Mouse (Mus musculus) lung, postnatal 25 days (tissue): ENCODE data around the gene Iglon5.

Source experiments
- DNase-seq: peaks from one replicate; pipeline ENCODE4 v3.0.0; 2022; ENCODE audit warnings: low spot score

The Iglon5 gene

GRCm38 (mm10) chr7:43489631-43490125, at the start of gene Iglon5:
Gene Iglon5 (minus strand): TSS chr7:43490075.
- DNase-seq, result no peak

GRCm38 (mm10) chr7:43538524-43538923, 48.6 kb upstream of the Iglon5 start:
- no peak for DNase-seq

GRCm38 (mm10) chr7:43532936-43533505, 43.1 kb upstream of the Iglon5 start:
- peak; percentile 42 for DNase-seq

- peak; percentile 37 for DNase-seq
Measured at GRCm38 (mm10) chr7:43530216-43530785, 40.4 kb upstream of the Iglon5 start.

- no peak for DNase-seq
Measured at GRCm38 (mm10) chr7:43525313-43525712, 35.4 kb upstream of the Iglon5 start.

DNA sequence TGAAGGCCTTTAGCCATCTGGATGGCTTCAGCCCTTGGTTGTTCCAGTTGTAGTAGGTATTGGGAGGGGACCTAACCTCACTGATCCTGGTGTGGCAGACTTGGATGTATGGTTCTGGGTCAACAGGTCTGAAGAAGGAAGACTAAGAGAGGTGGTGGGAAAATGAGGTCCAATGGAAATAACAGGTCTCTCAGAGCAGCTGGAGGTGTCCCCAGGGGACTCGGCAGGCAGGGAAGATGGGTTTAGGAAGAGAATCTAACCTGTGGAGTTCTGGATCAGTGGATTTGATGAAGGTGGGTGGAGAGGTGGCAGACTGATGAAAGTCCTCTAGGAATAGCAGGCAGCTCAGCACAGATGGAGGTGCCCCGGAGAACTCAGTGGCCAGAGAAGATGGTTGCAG, 32.9 kb upstream of the Iglon5 start:
- DNase-seq, result no peak

- DNase-seq, result no peak
Measured at GRCm38 (mm10) chr7:43518341-43518740, 28.5 kb upstream of the Iglon5 start.

- no peak for DNase-seq
Measured at GRCm38 (mm10) chr7:43515076-43515475, 25.2 kb upstream of the Iglon5 start.

GRCm38 (mm10) chr7:43512519-43512918, 22.6 kb upstream of the Iglon5 start:
- no peak for DNase-seq

- DNase-seq, result no peak
Measured at GRCm38 (mm10) chr7:43511707-43512478, 22.0 kb upstream of the Iglon5 start.

DNA sequence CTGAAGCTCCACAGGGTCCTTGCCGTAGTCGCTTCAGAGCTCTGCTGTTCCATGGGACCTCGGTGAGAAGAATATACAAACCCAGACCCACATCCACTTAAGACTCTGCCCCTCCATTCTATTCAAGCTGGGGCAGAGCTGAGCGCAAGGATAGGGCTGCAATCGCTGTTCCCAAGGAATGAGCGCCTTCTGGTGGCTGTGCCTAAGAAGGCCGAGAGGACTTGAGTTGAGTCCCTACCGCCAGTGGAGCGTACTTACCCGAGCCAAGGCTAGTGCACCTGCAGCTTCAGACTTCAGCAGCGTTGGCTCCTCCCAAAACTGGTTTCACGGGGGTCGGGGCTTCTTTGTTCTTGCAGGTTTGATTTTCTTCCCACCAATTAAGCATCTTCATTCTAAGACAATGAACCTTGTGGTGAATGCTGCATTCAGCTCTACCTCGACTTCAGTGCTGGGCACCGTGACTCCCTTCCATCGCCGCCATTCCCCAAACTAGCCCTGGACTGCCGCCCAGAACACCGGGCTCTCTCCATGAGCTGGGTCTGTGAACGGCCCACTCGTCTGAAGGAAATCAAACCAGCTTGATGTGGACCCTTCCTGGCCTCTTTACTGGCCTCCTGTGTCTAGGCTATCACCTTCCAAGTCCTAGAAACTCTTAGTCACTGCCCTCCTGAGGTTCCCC, 5.6 kb upstream of the Iglon5 start:
- DNase-seq, result no peak

GRCm38 (mm10) chr7:43490861-43491260, 986 bp upstream of the Iglon5 start:
- no peak for DNase-seq

DNA sequence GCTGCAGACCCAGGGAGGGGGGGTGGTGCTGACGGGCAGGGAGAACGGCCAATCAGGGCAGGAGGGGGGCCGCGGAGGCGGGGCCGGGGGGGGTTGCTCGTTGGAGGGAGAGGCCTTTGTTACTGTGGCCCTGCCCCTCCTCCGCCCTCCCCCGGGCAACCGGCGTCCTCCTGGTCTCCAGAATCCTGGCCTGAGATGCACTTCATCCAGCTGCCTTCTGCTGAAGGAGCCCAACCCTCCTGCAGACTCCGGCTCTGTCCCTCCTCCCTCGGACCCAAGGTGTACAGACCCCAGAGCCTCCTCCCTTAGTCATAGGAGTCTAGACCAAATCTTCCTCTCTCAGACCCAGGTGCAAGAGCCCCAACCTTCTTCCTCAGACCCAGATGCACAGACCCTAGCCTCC, 308 bp upstream of the Iglon5 start:
- DNase-seq, result no peak

DNA sequence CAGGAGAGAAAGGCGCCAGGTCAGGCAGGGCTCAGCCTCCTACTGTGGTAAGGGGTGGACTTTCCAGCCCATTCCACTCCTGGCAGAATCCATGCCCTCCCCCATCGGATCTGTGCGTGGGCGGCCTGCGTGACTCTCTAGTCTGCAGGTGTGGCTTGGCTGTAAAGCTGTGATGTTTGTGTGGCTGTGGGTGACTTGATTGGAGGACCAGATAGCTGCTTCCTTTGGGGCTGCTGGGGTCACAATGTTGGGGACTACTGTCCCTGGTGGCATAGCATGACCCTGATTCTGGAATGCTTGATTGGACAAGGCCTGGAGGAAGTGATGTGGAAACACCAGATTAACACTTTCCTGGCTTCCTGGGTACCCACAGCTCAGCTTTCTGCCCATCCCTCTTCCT, 1.2 kb downstream of the Iglon5 start:
- no peak for DNase-seq

DNA sequence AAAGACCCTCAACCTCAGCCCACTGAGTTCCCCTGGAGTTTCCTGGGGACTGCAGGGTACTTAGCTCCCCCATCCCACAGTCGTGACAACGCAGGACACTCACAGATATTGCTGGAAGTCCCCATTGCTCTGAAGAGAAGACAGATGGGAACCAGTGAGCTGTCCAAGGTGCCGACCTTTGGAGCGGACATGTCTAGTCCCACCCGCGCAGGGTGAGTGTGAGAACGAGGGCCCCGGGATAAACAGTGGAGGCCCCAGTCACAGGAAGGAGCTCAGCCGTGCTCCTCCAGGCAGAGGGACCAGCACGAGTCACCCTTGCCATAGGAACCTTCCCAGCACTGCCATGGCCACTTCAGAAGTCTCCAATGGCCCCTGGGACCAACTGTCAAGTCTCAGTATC, 6.6 kb downstream of the Iglon5 start:
- DNase-seq, result no peak

GRCm38 (mm10) chr7:43482090-43482716, 7.7 kb downstream of the Iglon5 start:
- DNase-seq, result no peak

DNA sequence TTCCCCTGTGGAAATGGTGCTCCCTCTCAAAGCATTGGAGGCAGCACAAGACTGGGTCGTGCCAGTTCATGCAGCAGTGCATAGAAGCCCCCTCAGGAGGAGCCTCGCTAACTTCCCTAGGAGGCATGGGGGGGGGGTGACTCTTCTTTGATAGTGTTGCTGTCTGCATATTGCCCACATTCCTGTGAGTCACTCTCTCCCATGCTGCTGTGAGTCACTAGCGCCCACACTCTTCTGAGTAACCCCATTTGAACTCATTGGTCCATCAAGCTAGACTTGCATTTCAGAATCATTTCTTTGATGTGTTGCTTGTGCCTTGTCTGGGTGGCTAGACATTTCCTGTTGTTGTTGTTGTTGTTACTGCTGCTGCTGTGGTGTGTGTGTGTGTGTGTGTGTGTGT, 8.7 kb downstream of the Iglon5 start:
- no peak for DNase-seq

GRCm38 (mm10) chr7:43476376-43476775, 13.5 kb downstream of the Iglon5 start:
- DNase-seq, result no peak

DNA sequence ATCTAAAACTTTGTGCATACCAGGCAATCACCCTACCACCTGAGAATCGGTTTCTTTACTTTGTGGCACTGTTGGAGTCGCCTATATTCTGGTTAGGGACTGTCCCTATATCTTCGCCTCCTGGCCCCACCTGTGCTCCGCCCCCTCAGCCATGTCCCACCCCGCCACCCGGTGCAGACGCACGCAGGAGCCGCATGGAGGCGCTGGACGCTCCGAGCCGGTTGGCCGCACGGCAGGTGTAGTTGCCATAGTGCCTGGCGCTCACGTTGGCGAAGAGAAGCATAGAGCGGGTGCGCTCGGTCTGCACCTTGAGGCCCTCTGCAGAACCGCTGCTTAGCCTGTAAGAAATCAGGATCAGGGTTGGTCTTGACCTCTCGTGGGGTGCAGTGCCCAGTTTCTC, 14.2 kb downstream of the Iglon5 start:
- no peak for DNase-seq

DNA sequence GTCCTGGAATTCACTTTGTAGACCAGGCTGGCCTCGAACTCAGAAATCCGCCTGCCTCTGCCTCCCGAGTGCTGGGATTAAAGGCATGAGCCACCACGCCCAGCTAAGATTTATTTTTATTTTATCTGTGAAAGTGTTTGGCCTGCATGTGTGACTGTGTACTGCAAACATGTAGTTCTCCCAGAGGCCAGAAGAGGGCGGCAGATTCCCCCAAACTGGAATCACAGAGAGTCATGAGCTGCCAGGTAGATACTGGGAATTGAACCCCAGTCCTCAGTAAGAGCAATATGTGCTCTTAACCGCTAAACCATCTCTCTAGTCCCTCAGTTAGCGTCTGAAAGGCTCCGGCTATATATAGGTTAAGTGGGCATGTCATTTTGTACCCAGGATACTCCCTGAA, 19.5 kb downstream of the Iglon5 start:
- DNase-seq, result no peak

- DNase-seq, result peak; percentile 85
Measured at GRCm38 (mm10) chr7:43466099-43466694, 23.7 kb downstream of the Iglon5 start.
